Mouse (Mus musculus): ENCODE results near the gene Neurl3. TPM values are rescaled to one million over a fixed set of nuclear protein-coding genes. Genes with fewer than 3 reads are reported as not detected.

The Neurl3 gene
- polyA plus RNA-seq, 1 experiment from 2014 or later: 17.4 TPM

GRCm38 (mm10) chr1:36302273-36302672 is 27.8 kb upstream of the Neurl3 start:
- peaks cover 9% of the 10 kb centered on the region for H3K27me3 ChIP-seq (ENCODE audit: control insufficient read depth, insufficient read depth, low read length)
- H3K36me3 ChIP-seq (ENCODE audit: control insufficient read depth, insufficient read depth, low read length): no peaks in the 10 kb centered on the region
- 76% methylated on average over 8 of the region's 8 CpGs for WGBS
- no peak overlapping the region for H3K4me3 ChIP-seq (ENCODE audit: low read length)
- no peak for ATAC-seq (ENCODE audit: low FRiP score, low TSS enrichment)
- no peak overlapping the region for H3K9ac ChIP-seq (ENCODE audit: low read depth, low read length)
- no peak overlapping the region for H3K27ac ChIP-seq (ENCODE audit: low read depth, low read length)
- no peaks in the 10 kb centered on the region for H3K9me3 ChIP-seq (ENCODE audit: control insufficient read depth, low read length)
- H3K4me1 ChIP-seq (ENCODE audit: control insufficient read depth, insufficient read depth, low read length): 0 out of 2 replicates have a peak, but pooled peaks cover 5% of the 10 kb centered on the region
- H3K4me2 ChIP-seq (replicated peaks; ENCODE audit: low read depth, low read length): no peak overlapping the region

DNA sequence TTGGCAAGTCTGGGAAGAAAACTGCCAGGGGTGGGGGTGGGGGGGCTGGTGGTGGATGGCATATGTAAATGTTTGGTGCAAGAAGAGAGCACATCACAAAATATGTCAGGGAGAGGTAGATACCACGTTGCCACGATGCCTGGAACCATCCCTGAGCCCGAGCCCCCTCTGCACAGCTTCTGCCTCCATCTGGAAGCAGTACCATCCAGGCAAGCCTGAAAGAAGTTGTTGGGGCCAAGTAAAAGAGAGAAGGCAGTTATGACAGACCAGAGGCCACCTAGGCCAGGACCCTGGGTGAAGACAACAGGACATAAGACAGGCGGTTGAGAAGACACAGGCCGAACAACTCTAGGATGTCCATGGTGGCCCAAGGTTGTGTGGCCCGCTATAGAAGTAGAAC is 26.0 kb upstream of the Neurl3 start:
- 90% methylated on average over 6 of the region's 6 CpGs for WGBS
- H3K27me3 ChIP-seq (ENCODE audit: control insufficient read depth, insufficient read depth, low read length): peaks cover 9% of the 10 kb centered on the region
- H3K9ac ChIP-seq (ENCODE audit: low read depth, low read length): no peak overlapping the region
- H3K4me1 ChIP-seq (ENCODE audit: control insufficient read depth, insufficient read depth, low read length): 0 out of 2 replicates have a peak, but pooled peaks cover 5% of the 10 kb centered on the region
- ATAC-seq (ENCODE audit: low FRiP score, low TSS enrichment): no peak
- no peak overlapping the region for H3K4me2 ChIP-seq (replicated peaks; ENCODE audit: low read depth, low read length)
- no peaks in the 10 kb centered on the region for H3K9me3 ChIP-seq (ENCODE audit: control insufficient read depth, low read length)
- H3K36me3 ChIP-seq (ENCODE audit: control insufficient read depth, insufficient read depth, low read length): no peaks in the 10 kb centered on the region
- no peak overlapping the region for H3K27ac ChIP-seq (ENCODE audit: low read depth, low read length)
- H3K4me3 ChIP-seq (ENCODE audit: low read length): no peak overlapping the region

- Histone ChIP-seq H3K4me3 (ENCODE audit: low read length) (no peak overlapping the region), H3K9me3 (ENCODE audit: control insufficient read depth, low read length) (no peaks in the 10 kb centered on the region), H3K27ac (ENCODE audit: low read depth, low read length) (no peak overlapping the region), H3K36me3 (ENCODE audit: control insufficient read depth, insufficient read depth, low read length) (no peaks in the 10 kb centered on the region), H3K4me1 (ENCODE audit: control insufficient read depth, insufficient read depth, low read length) (0 out of 2 replicates have a peak, but pooled peaks cover 5% of the 10 kb centered on the region), H3K9ac (ENCODE audit: low read depth, low read length) (no peak overlapping the region), H3K27me3 (ENCODE audit: control insufficient read depth, insufficient read depth, low read length) (peaks cover 9% of the 10 kb centered on the region), H3K4me2 (replicated peaks; ENCODE audit: low read depth, low read length) (no peak overlapping the region)
- ATAC-seq (ENCODE audit: low FRiP score, low TSS enrichment): no peak
- 33% methylated on average over 2 of the region's 2 CpGs for WGBS
Measured at GRCm38 (mm10) chr1:36299676-36300075, 25.2 kb upstream of the Neurl3 start.

GRCm38 (mm10) chr1:36299126-36299525 is 24.6 kb upstream of the Neurl3 start:
- 0 out of 2 replicates have a peak, but pooled peaks cover 5% of the 10 kb centered on the region for H3K4me1 ChIP-seq (ENCODE audit: control insufficient read depth, insufficient read depth, low read length)
- 27% methylated on average over 13 of the region's 13 CpGs for WGBS
- no peak overlapping the region for H3K4me2 ChIP-seq (replicated peaks; ENCODE audit: low read depth, low read length)
- H3K36me3 ChIP-seq (ENCODE audit: control insufficient read depth, insufficient read depth, low read length): no peaks in the 10 kb centered on the region
- H3K27ac ChIP-seq (ENCODE audit: low read depth, low read length): no peak overlapping the region
- no peak overlapping the region for H3K4me3 ChIP-seq (ENCODE audit: low read length)
- H3K9me3 ChIP-seq (ENCODE audit: control insufficient read depth, low read length): no peaks in the 10 kb centered on the region
- peaks cover 9% of the 10 kb centered on the region for H3K27me3 ChIP-seq (ENCODE audit: control insufficient read depth, insufficient read depth, low read length)
- no peak for ATAC-seq (ENCODE audit: low FRiP score, low TSS enrichment)
- H3K9ac ChIP-seq (ENCODE audit: low read depth, low read length): no peak overlapping the region

- H3K4me3 ChIP-seq (ENCODE audit: low read length): no peak overlapping the region
- H3K27ac ChIP-seq (ENCODE audit: low read depth, low read length): no peak overlapping the region
- H3K4me2 ChIP-seq (replicated peaks; ENCODE audit: low read depth, low read length): no peak overlapping the region
- H3K36me3 ChIP-seq (ENCODE audit: control insufficient read depth, insufficient read depth, low read length): no peaks in the 10 kb centered on the region
- 77% methylated on average over 4 of the region's 4 CpGs for WGBS
- H3K4me1 ChIP-seq (ENCODE audit: control insufficient read depth, insufficient read depth, low read length): 0 out of 2 replicates have a peak, but pooled peaks cover 3% of the 10 kb centered on the region
- no peak for ATAC-seq (ENCODE audit: low FRiP score, low TSS enrichment)
- H3K27me3 ChIP-seq (ENCODE audit: control insufficient read depth, insufficient read depth, low read length): peaks cover 9% of the 10 kb centered on the region
- no peak overlapping the region for H3K9ac ChIP-seq (ENCODE audit: low read depth, low read length)
- no peaks in the 10 kb centered on the region for H3K9me3 ChIP-seq (ENCODE audit: control insufficient read depth, low read length)
Measured at GRCm38 (mm10) chr1:36298107-36298506, 23.6 kb upstream of the Neurl3 start.

DNA sequence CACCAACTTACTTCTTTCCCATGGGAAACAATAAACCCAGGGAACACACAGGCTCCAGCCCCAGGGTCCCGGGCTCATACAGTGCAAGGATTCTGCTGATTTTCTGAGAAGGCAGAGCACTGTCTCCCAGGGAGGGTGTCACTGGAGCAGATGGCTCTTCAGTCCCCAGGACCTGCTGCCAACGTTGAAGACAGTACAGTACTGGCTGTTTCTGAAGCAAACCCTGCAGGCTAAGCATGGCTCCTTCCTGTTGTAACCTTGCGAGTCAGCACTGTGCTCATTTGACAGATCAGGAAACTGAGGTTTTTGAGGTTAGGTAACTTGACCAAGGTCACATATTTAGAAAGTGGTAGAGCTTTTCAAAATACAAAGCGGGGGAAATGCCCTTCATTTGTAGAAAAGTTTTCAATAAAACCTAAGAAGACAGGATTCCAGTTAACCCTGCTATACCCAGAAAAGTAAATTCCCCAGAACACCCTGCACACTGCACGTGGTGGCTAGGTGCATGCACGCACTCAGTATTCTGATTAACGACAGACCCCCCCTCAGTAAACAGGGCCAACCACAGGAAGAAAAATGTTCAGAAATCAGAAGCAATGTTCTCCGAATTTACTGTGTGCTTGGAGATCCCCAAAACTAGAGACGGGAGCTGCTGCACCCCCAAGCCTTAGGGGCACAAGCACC is 22.1 kb upstream of the Neurl3 start:
- WGBS: 68% methylated on average over 9 of the region's 9 CpGs
- H3K27me3 ChIP-seq (ENCODE audit: control insufficient read depth, insufficient read depth, low read length): peaks cover 9% of the 10 kb centered on the region
- H3K27ac ChIP-seq (ENCODE audit: low read depth, low read length): no peak overlapping the region
- no peak overlapping the region for H3K9ac ChIP-seq (ENCODE audit: low read depth, low read length)
- no peaks in the 10 kb centered on the region for H3K4me1 ChIP-seq (ENCODE audit: control insufficient read depth, insufficient read depth, low read length)
- no peaks in the 10 kb centered on the region for H3K9me3 ChIP-seq (ENCODE audit: control insufficient read depth, low read length)
- H3K36me3 ChIP-seq (ENCODE audit: control insufficient read depth, insufficient read depth, low read length): no peaks in the 10 kb centered on the region
- no peak overlapping the region for H3K4me2 ChIP-seq (replicated peaks; ENCODE audit: low read depth, low read length)
- ATAC-seq (ENCODE audit: low FRiP score, low TSS enrichment): no peak; the same call in 1 of the 2 replicates
- no peak overlapping the region for H3K4me3 ChIP-seq (ENCODE audit: low read length)

DNA sequence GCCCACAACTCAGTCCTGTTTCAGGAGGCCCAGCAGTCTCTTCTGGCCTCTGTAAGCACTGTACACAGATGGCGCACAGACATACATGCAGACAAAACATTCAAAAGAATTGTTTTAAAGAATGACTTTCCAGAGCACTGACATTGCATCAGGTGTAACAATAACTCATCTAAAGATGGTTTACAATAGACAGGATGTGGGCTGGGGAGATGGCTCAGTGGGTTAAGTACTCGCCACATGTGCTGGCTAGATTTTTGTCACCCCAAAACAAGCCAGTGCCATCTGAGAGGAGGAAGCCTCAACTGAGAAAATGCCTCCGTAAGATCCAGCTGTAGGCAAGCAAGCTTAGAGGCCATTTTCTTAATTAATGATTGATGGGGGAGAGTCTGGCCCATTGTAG is 19.9 kb upstream of the Neurl3 start:
- Histone ChIP-seq H3K4me2 (replicated peaks; ENCODE audit: low read depth, low read length) (no peak overlapping the region), H3K9ac (ENCODE audit: low read depth, low read length) (no peak overlapping the region), H3K4me1 (ENCODE audit: control insufficient read depth, insufficient read depth, low read length) (no peaks in the 10 kb centered on the region), H3K27ac (ENCODE audit: low read depth, low read length) (no peak overlapping the region), H3K36me3 (ENCODE audit: control insufficient read depth, insufficient read depth, low read length) (no peaks in the 10 kb centered on the region), H3K9me3 (ENCODE audit: control insufficient read depth, low read length) (no peaks in the 10 kb centered on the region), H3K4me3 (ENCODE audit: low read length) (no peak overlapping the region), H3K27me3 (ENCODE audit: control insufficient read depth, insufficient read depth, low read length) (peaks cover 9% of the 10 kb centered on the region)
- WGBS: 74% methylated on average over 3 of the region's 3 CpGs
- no peak for ATAC-seq (ENCODE audit: low FRiP score, low TSS enrichment)

DNA sequence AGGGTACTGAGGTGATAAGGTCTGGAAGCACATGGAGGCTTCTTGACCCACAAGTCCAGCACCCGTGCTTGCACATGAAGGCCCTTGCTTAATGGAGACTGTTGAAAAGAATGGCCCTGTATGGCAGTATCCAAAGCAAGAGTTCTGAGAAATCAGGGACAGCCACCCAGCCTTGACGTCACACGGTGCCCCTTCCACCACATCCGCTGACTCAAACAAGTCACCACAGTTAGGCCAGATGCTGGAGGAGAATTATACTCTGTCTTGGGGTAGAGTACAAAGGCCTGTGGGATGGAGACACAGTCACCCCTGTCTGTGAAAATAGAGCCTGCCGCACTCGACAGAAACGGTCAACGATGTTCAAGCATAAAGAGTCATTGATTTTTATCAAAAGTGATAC is 19.0 kb upstream of the Neurl3 start:
- H3K27me3 ChIP-seq (ENCODE audit: control insufficient read depth, insufficient read depth, low read length): peaks cover 6% of the 10 kb centered on the region
- H3K36me3 ChIP-seq (ENCODE audit: control insufficient read depth, insufficient read depth, low read length): no peaks in the 10 kb centered on the region

GRCm38 (mm10) chr1:36281849-36282248 is 7.4 kb upstream of the Neurl3 start:
- H3K4me1 ChIP-seq (ENCODE audit: control insufficient read depth, insufficient read depth, low read length): no peaks in the 10 kb centered on the region
- no peak for ATAC-seq (ENCODE audit: low FRiP score, low TSS enrichment)
- no peak overlapping the region for H3K4me3 ChIP-seq (ENCODE audit: low read length)
- 85% methylated on average over 6 of the region's 6 CpGs for WGBS
- H3K9ac ChIP-seq (ENCODE audit: low read depth, low read length): no peak overlapping the region
- no peaks in the 10 kb centered on the region for H3K9me3 ChIP-seq (ENCODE audit: control insufficient read depth, low read length)
- no peaks in the 10 kb centered on the region for H3K27me3 ChIP-seq (ENCODE audit: control insufficient read depth, insufficient read depth, low read length)
- no peaks in the 10 kb centered on the region for H3K36me3 ChIP-seq (ENCODE audit: control insufficient read depth, insufficient read depth, low read length)
- H3K27ac ChIP-seq (ENCODE audit: low read depth, low read length): no peak overlapping the region
- H3K4me2 ChIP-seq (replicated peaks; ENCODE audit: low read depth, low read length): no peak overlapping the region

More for the DNA sequence above, 19.0 kb upstream of the Neurl3 start:
- no peak overlapping the region for H3K4me3 ChIP-seq (ENCODE audit: low read length)
- H3K4me1 ChIP-seq (ENCODE audit: control insufficient read depth, insufficient read depth, low read length): no peaks in the 10 kb centered on the region
- no peak overlapping the region for H3K9ac ChIP-seq (ENCODE audit: low read depth, low read length)
- H3K4me2 ChIP-seq (replicated peaks; ENCODE audit: low read depth, low read length): no peak overlapping the region
- H3K9me3 ChIP-seq (ENCODE audit: control insufficient read depth, low read length): no peaks in the 10 kb centered on the region
- H3K27ac ChIP-seq (ENCODE audit: low read depth, low read length): no peak overlapping the region
- no peak for ATAC-seq (ENCODE audit: low FRiP score, low TSS enrichment)
- WGBS: 92% methylated on average over 8 of the region's 8 CpGs
